Mouse (Mus musculus): Measurements from ENCODE around the gene Tia1. TPM values are rescaled to one million over a fixed set of nuclear protein-coding genes. Genes with fewer than 3 reads are reported as not detected.

Gene Tia1
- total RNA-seq, 2 experiments from 2014 or later, result 135 to 147 TPM

DNA sequence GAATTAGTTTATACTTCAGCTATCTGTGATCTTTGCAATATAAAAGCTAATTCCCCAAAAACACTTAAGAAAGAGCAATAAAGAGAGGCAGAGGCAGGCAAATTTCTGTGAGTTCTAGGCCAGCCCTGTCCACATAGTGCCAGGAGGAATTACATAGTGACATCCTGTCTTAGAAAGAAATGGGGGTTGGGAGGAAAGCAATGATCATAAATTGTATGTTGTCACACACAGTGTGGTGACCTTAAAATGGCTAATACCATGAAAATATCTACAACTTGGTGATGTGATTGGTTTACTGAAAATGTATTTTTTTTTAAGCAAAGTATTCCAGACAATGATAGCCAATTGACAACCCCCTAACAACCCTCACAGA, 75.8 kb downstream of the Tia1 start:
- DNase-seq (ENCODE audit: low spot score in 2 of 2), result no peak

DNA sequence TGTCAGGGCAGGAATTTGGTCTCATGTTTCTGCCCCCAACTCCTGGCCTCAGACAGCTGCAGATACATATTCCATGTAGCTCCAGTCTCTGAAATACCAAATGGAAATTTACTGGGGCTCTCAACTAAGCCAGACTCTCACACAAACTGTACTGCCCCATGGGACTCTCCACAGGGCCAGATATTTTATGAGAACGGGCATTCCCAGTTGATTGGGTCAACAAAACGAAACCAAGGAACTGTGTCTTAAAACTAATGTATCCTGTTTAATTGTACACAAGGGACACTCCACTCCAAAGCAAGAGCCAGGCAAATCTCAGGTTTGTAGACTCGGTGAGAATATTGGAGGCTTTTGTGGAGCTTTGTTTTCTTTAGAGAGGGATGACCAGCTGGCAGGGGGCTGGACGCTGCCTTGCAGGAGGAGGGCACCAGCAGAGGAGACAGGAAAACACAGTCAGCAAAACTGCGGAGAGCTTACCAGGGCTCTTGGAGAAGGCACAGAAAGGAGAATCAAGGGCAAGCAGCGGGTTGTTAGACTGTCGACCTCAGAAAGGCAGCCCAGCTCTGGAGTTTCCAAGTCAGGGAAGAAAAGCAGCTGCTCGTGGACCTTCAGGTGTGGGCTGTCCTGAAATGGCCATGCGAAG, 76.3 kb downstream of the Tia1 start:
- peak in 1 of 2 experiments; percentile 14 for DNase-seq (ENCODE audit: low spot score in 2 of 2)

DNA sequence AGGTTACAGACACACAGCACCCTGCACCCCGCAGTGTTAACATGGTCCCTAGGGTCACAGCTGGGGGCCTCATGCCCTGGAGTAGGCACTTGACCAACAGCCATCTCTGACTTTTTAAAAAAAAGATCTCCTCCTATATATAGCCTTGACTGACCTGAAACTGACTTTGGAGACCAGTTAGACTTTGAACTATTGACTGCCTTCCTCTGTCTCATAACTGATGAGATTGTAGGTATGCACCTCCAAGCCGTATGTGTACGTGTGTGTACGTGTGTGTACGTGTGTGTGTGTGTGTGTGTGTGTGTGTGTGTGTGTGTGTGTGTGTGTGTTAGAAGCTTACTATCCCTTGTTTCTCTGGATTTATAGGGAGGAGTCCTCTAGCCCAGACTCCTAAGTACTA, 77.9 kb downstream of the Tia1 start:
- no peak for DNase-seq (ENCODE audit: low spot score in 2 of 2)

Other genes with a start within 250 kb of the Tia1 start
- gene Tgfa, start 209.0 kb upstream of the Tia1 start, total RNA-seq (2021), result 10 to 100 TPM; 38.1 to 42.4 TPM
- gene Fam136a, start 38.6 kb upstream of the Tia1 start, total RNA-seq (2021), result 10 to 100 TPM; 31.3 to 35.0 TPM
- 10 to 100 TPM; 77.9 to 92.1 TPM for gene Snrpg, start 32.9 kb upstream of the Tia1 start, total RNA-seq (2021)
- 100 to 1,000 TPM; 113 to 130 TPM for gene Pcyox1, start 7.1 kb upstream of the Tia1 start, total RNA-seq (2021)
- gene Gm44790, start 22.4 kb downstream of the Tia1 start, total RNA-seq (2021), result under 1 TPM in 1 of 2 experiments, not detected in 1; 0.90 TPM
- 10 to 100 TPM; 16.8 to 17.1 TPM for gene C87436, start 34.2 kb downstream of the Tia1 start, total RNA-seq (2021)
- 100 to 1,000 TPM; 176 to 183 TPM for gene Pcbp1, start 122.1 kb downstream of the Tia1 start, total RNA-seq (2021)
- gene Asprv1, start 223.9 kb downstream of the Tia1 start, total RNA-seq (2021), result 1 to 10 TPM; 1.2 to 2.1 TPM